9 mouse cellular contexts compared by ENCODE assay signal in the genomic region with DNA sequence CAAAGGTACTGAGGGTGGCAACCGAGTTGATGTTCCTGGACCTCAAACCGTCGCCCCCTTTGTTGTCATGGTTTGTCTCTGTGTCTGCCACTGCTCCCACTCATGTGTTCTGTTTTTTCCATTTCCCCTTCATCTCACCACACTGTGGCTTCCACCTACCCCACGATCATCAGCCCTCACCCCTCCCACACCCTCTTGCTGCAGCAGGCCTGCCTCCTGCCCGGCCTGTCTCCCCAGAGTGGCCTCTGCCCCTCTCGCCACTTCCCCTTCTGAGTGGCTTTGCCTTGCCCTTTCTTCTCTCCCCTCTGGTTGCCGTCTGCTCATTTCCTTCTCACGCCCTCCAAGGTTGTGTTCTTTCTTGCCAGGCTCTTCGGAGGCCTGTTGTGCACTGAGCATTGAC.
DNase-seq lines count a peak whose midpoint lies in the region; ATAC-seq and TF ChIP-seq lines count a peak whose summit lies in the region.
"Had no signal": no experiment of that assay in that cellular context is flagged by ENCODE, and none has a peak within 500 bp of the region (broad histone marks: within the 10 kb centered on the region; RNA-seq: fewer than 3 reads in every experiment).

No protein-coding gene starts in this region.

- H3K27ac ChIP-seq in intestine, embryonic 14.5 days (ENCODE audit: low read depth) = 0 out of 2 replicates have a peak overlapping the region, but pooled peaks have one; percentile 22
- no peak overlapping the region for H3K27ac ChIP-seq in intestine, postnatal 0 days (ENCODE audit: low read depth, low read length)
- no peak overlapping the region for H3K27ac ChIP-seq in midbrain, embryonic 16.5 days (ENCODE audit: low read length)

- no peak for DNase-seq in intestine, embryonic 14.5 days (ENCODE audit: low spot score)
- DNase-seq in Muller cell, postnatal 12 days (ENCODE audit: inconsistent ontology term) = peak; percentile 19
- DNase-seq in induced T-regulatory cell, adult 2 months (ENCODE audit: low read depth) = peak; percentile 34
- peak; percentile 46 to 65 for DNase-seq in thymus, postnatal 36 days
- no peak for DNase-seq in embryo, embryonic 9.5 days (ENCODE audit: extremely low spot score)

- H3K4me3 ChIP-seq in intestine, embryonic 14.5 days (ENCODE audit: low read depth, low read length) = no peak overlapping the region
- H3K4me3 ChIP-seq in intestine, postnatal 0 days (ENCODE audit: low read depth, low read length) = no peak overlapping the region
- H3K4me3 ChIP-seq in midbrain, embryonic 16.5 days (ENCODE audit: low read depth, low read length) = no peak overlapping the region
- H3K4me3 ChIP-seq: erythroblast, embryonic 14.5 days had no signal

- no peaks in the 10 kb centered on the region for H3K9me3 ChIP-seq in intestine, embryonic 14.5 days (ENCODE audit: control insufficient read depth, low read length)
- no peaks in the 10 kb centered on the region for H3K9me3 ChIP-seq in intestine, postnatal 0 days (ENCODE audit: control insufficient read depth)
- H3K9me3 ChIP-seq in midbrain, embryonic 16.5 days (replicated peaks; ENCODE audit: control insufficient read depth, low read length, poor library complexity, severe bottlenecking) = no peaks in the 10 kb centered on the region

- no peak overlapping the region for H3K4me2 ChIP-seq in intestine, embryonic 14.5 days (ENCODE audit: low read length)
- H3K4me2 ChIP-seq in intestine, postnatal 0 days (replicated peaks; ENCODE audit: low read depth) = no peak overlapping the region
- H3K4me2 ChIP-seq in midbrain, embryonic 16.5 days (ENCODE audit: low read length) = no peak overlapping the region

- peaks cover 18% of the 10 kb centered on the region for H3K4me1 ChIP-seq in intestine, embryonic 14.5 days (replicated peaks; ENCODE audit: control insufficient read depth, insufficient read depth, low read length)
- peaks cover 14% of the 10 kb centered on the region for H3K4me1 ChIP-seq in intestine, postnatal 0 days (replicated peaks; ENCODE audit: control insufficient read depth, insufficient read depth, low read length)
- H3K4me1 ChIP-seq in midbrain, embryonic 16.5 days (ENCODE audit: control insufficient read depth, insufficient read depth, low read length) = no peaks in the 10 kb centered on the region

- no peaks in the 10 kb centered on the region for H3K27me3 ChIP-seq in intestine, embryonic 14.5 days (replicated peaks; ENCODE audit: control insufficient read depth, insufficient read depth, low read length)
- H3K27me3 ChIP-seq in intestine, postnatal 0 days (replicated peaks; ENCODE audit: control insufficient read depth, insufficient read depth, low read length) = no peaks in the 10 kb centered on the region
- no peaks in the 10 kb centered on the region for H3K27me3 ChIP-seq in midbrain, embryonic 16.5 days (ENCODE audit: control insufficient read depth, insufficient read depth, low read depth, low read length)

- no peak overlapping the region for H3K9ac ChIP-seq in intestine, embryonic 14.5 days (ENCODE audit: low read length)
- H3K9ac ChIP-seq in intestine, postnatal 0 days (ENCODE audit: low read depth, low read length) = no peak overlapping the region
- H3K9ac ChIP-seq in midbrain, embryonic 16.5 days (ENCODE audit: low read depth, low read length) = no peak overlapping the region

- TF ChIP-seq CTCF in intestine, postnatal 0 days (IDR thresholded peaks at IDR 0.05; ENCODE audit: low read depth) = no peak

- H3K36me3 ChIP-seq in intestine, embryonic 14.5 days (ENCODE audit: control insufficient read depth, insufficient read depth, low read length) = no peaks in the 10 kb centered on the region
- no peaks in the 10 kb centered on the region for H3K36me3 ChIP-seq in intestine, postnatal 0 days (ENCODE audit: control insufficient read depth, insufficient read depth)
- H3K36me3 ChIP-seq in midbrain, embryonic 16.5 days (ENCODE audit: control insufficient read depth, insufficient read depth, low read length) = no peaks in the 10 kb centered on the region

- no peak for ATAC-seq in intestine, embryonic 14.5 days (replicated peaks; ENCODE audit: low FRiP score, low TSS enrichment, low read depth)
- ATAC-seq in intestine, postnatal 0 days = no peak
- ATAC-seq in megakaryocyte progenitor cell, adult 5-6 weeks (replicated peaks; ENCODE audit: poor library complexity) = peak; percentile 90
- no peak for ATAC-seq in midbrain, embryonic 16.5 days

- 66% methylated on average over 9 of the region's 9 CpGs for WGBS in intestine, embryonic 14.5 days
- WGBS in intestine, postnatal 0 days = 43% methylated on average over 9 of the region's 9 CpGs
- WGBS in midbrain, embryonic 16.5 days = 87% methylated on average over 9 of the region's 9 CpGs

Comparison
In these comparisons a context has a peak if more than half of its experiments do, and no peak if none do; other contexts are left out.
1. DNase-seq: peak in Muller cell, postnatal 12 days (single experiment), induced T-regulatory cell, adult 2 months (single experiment) and thymus, postnatal 36 days (2 of 2); none in intestine, embryonic 14.5 days (single experiment) and embryo, embryonic 9.5 days (single experiment).